Mouse (Mus musculus) neural tube, embryonic 12.5 days (tissue): ENCODE measurements at regions not wholly inside any gene's neighbourhood (a gene's known extent, or its start where the extent isn't known, plus 50 kb on each side); places are given as distances from the start of the nearest gene placed in this dataset.
A peak's percentile ranks its signal among the peaks of the same experiment; 100 is the strongest.

Source experiments
- ATAC-seq: fragments of 200-750 bp; cut with Nextera tagmentation; 2 replicates; pipeline ENCODE4 v1.8.0; 2017; ENCODE audit warnings: low read depth, mild to moderate bottlenecking, moderate TSS enrichment, moderate library complexity; ENCODE audit not compliant: low FRiP score
- H3K27ac ChIP-seq: fragments of 300-500 bp; sonication (generic); 2 replicates; pipeline ENCODE4 v1.5.1; 2016
- H3K27me3 ChIP-seq: fragments of 300-500 bp; sonication (generic); replicated peaks from 2 replicates; pipeline ENCODE4 v1.6.1; 2016; ENCODE audit warnings: mild to moderate bottlenecking
- H3K36me3 ChIP-seq: fragments of 300-500 bp; sonication (generic); 2 replicates; pipeline ENCODE4 v1.6.1; 2016; ENCODE audit warnings: mild to moderate bottlenecking
- H3K4me1 ChIP-seq: fragments of 300-500 bp; sonication (generic); 2 replicates; pipeline ENCODE4 v1.6.1; 2016
- H3K4me2 ChIP-seq: fragments of 300-500 bp; sonication (generic); replicated peaks from 2 replicates; pipeline ENCODE4 v1.6.1; 2016; ENCODE audit warnings: mild to moderate bottlenecking
- H3K4me3 ChIP-seq: fragments of 300-500 bp; sonication (generic); 2 replicates; pipeline ENCODE4 v1.5.1; 2016
- H3K9ac ChIP-seq: fragments of 300-500 bp; sonication (generic); 2 replicates; pipeline ENCODE4 v1.6.1; 2016; ENCODE audit warnings: mild to moderate bottlenecking
- H3K9me3 ChIP-seq: fragments of 300-500 bp; sonication (generic); 2 replicates; pipeline ENCODE4 v1.6.1; 2016; ENCODE audit warnings: mild to moderate bottlenecking
- WGBS: fragments of 180-500 bp; shearing (Covaris S2); methylation state at CpG from one replicate; pipeline ENCODE4 v1.1.7; 2016; 5-methylcytosine and 5-hydroxymethylcytosine counted together

- ATAC-seq = no peak
- H3K27ac ChIP-seq = no peak overlapping the region
- WGBS = 37% methylated on average over 15 of the region's 15 CpGs
- H3K27me3 ChIP-seq = 0 out of 2 replicates have a peak, but pooled peaks cover 3% of the 10 kb centered on the region
- H3K9ac ChIP-seq = no peak overlapping the region
- H3K4me1 ChIP-seq = 0 out of 2 replicates have a peak, but pooled peaks cover 5% of the 10 kb centered on the region
- H3K4me3 ChIP-seq = no peak overlapping the region
- no peaks in the 10 kb centered on the region for H3K36me3 ChIP-seq
- H3K9me3 ChIP-seq = no peaks in the 10 kb centered on the region
- no peak overlapping the region for H3K4me2 ChIP-seq
Measured at GRCm38 (mm10) chr8:88972993-88973690, 70.8 kb downstream of the Sall1 start.

DNA sequence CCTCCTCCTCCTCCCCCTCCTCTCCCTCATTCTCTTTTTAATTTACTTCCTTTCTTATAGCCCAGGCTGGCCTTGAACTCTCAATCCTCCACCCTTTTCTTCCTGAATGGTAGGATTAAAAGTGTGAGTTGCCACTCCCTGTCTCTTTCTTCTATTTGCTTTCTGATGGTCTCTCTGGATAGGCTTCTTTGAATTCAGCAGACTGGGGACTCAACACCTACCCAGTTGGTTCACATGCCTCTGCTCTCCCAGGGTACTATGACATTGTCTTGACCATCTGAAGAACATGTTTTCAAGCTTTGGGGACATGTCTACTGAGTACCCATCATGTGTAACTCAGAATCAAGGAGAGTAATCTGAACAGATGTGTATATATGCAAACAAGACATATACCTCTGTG, 85.1 kb downstream of the Sall1 start:
- no peak overlapping the region for H3K27ac ChIP-seq
- H3K4me1 ChIP-seq = no peaks in the 10 kb centered on the region
- H3K27me3 ChIP-seq = no peaks in the 10 kb centered on the region
- no peaks in the 10 kb centered on the region for H3K36me3 ChIP-seq
- no peak for ATAC-seq
- H3K4me3 ChIP-seq = no peak overlapping the region
- no peak overlapping the region for H3K9ac ChIP-seq
- H3K4me2 ChIP-seq = no peak overlapping the region
- 0 out of 2 replicates have a peak, but pooled peaks cover 10% of the 10 kb centered on the region for H3K9me3 ChIP-seq

DNA sequence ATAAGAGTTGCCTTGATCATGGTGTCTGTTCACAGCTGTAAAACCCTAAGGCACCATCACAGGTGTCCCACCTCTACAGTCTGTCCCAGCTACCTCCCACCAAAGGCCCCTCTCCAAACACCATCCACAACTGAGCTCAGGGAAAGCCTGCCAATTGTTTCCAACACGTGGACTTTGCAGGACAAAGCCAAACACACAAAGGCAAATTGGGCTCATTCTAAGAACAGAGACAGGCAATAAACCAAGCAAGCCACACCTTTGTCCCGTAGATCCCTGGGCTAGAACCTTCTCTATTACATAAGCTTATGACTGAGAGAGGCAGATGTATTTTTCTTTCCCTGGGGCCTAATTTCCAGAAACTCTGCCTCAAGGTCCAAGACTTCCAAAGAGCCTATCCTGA, 90.8 kb downstream of the Sall1 start:
- no peak overlapping the region for H3K4me3 ChIP-seq
- no peak overlapping the region for H3K4me2 ChIP-seq
- ATAC-seq = no peak
- no peaks in the 10 kb centered on the region for H3K4me1 ChIP-seq
- H3K9me3 ChIP-seq = 0 out of 2 replicates have a peak, but pooled peaks cover 16% of the 10 kb centered on the region
- WGBS = 22% methylated on average over 2 of the region's 2 CpGs
- no peak overlapping the region for H3K9ac ChIP-seq
- no peaks in the 10 kb centered on the region for H3K36me3 ChIP-seq
- no peaks in the 10 kb centered on the region for H3K27me3 ChIP-seq
- no peak overlapping the region for H3K27ac ChIP-seq

- Histone ChIP-seq H3K4me1 (no peaks in the 10 kb centered on the region), H3K9ac (no peak overlapping the region), H3K36me3 (no peaks in the 10 kb centered on the region), H3K27me3 (no peaks in the 10 kb centered on the region), H3K27ac (no peak overlapping the region), H3K4me2 (no peak overlapping the region), H3K9me3 (0 out of 2 replicates have a peak, but pooled peaks cover 9% of the 10 kb centered on the region), H3K4me3 (no peak overlapping the region)
- ATAC-seq = no peak
- WGBS = 93% methylated on average over 7 of the region's 7 CpGs
Measured at GRCm38 (mm10) chr8:88951829-88952155, 92.2 kb downstream of the Sall1 start.

GRCm38 (mm10) chr8:88951145-88951828, 92.7 kb downstream of the Sall1 start:
- no peak overlapping the region for H3K27ac ChIP-seq
- no peak overlapping the region for H3K4me2 ChIP-seq
- ATAC-seq = no peak
- H3K36me3 ChIP-seq = no peaks in the 10 kb centered on the region
- H3K4me1 ChIP-seq = no peaks in the 10 kb centered on the region
- WGBS = 94% methylated on average over 16 of the region's 16 CpGs
- H3K27me3 ChIP-seq = no peaks in the 10 kb centered on the region
- H3K9me3 ChIP-seq = 0 out of 2 replicates have a peak, but pooled peaks cover 5% of the 10 kb centered on the region
- no peak overlapping the region for H3K4me3 ChIP-seq
- H3K9ac ChIP-seq = no peak overlapping the region

DNA sequence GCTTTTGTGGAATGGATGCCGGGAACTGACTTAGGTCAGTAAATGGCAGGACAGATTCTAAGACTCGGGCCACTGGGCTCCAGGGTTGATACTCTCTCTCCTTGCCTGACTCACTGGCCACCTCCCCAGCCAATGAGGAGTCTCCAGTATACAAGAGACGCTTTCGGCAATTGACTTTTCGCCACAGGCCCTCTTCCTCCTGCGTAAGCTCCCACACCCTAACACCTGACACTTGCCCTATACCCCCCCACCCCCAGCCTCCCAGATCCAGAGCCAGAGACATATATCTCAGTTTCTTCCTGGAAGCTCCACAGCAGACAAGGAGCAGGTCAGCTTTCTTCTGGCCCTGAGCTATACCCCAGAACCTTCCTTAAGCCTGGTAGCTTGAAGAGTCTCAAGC, 94.0 kb downstream of the Sall1 start:
- H3K9ac ChIP-seq = no peak overlapping the region
- ATAC-seq = no peak
- H3K4me2 ChIP-seq = no peak overlapping the region

GRCm38 (mm10) chr8:88948981-88949380, 95.0 kb downstream of the Sall1 start:
- no peaks in the 10 kb centered on the region for H3K4me1 ChIP-seq
- H3K4me2 ChIP-seq = no peak overlapping the region
- H3K9me3 ChIP-seq = 0 out of 2 replicates have a peak, but pooled peaks cover 5% of the 10 kb centered on the region
- WGBS = 90% methylated on average over 16 of the region's 16 CpGs
- no peak overlapping the region for H3K9ac ChIP-seq
- H3K4me3 ChIP-seq = no peak overlapping the region
- no peak overlapping the region for H3K27ac ChIP-seq
- no peaks in the 10 kb centered on the region for H3K36me3 ChIP-seq
- H3K27me3 ChIP-seq = no peaks in the 10 kb centered on the region
- no peak for ATAC-seq

More for the DNA sequence above, 94.0 kb downstream of the Sall1 start:
- Histone ChIP-seq H3K4me1 (no peaks in the 10 kb centered on the region), H3K27ac (no peak overlapping the region), H3K27me3 (no peaks in the 10 kb centered on the region), H3K9me3 (0 out of 2 replicates have a peak, but pooled peaks cover 5% of the 10 kb centered on the region), H3K36me3 (no peaks in the 10 kb centered on the region), H3K4me3 (no peak overlapping the region)
- WGBS = 95% methylated on average over 6 of the region's 6 CpGs

DNA sequence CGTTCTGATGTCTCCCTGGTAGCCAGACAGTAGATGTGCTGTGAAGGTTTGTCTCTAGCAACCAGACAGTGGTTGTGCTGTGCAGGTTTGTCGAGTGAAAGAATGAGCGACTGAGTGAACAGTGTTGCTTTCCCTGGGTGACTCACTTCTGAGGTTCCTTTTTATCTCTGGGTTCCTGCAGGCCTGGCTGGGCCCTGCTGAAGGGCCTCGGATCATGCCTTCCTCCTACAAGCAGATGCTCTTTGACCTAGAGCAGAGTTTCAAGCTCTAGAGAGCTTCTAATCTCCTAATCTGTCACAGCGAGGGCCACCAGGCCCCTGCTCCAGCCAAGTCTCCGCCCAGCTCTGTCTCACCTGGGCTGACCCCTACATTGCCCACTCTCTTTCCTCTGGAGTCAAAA, 95.6 kb downstream of the Sall1 start:
- Histone ChIP-seq H3K4me1 (no peaks in the 10 kb centered on the region), H3K4me2 (no peak overlapping the region), H3K27ac (no peak overlapping the region), H3K4me3 (no peak overlapping the region), H3K27me3 (no peaks in the 10 kb centered on the region), H3K9me3 (0 out of 2 replicates have a peak, but pooled peaks cover 5% of the 10 kb centered on the region), H3K9ac (no peak overlapping the region), H3K36me3 (no peaks in the 10 kb centered on the region)
- no peak for ATAC-seq
- WGBS = 84% methylated on average over 6 of the region's 6 CpGs

DNA sequence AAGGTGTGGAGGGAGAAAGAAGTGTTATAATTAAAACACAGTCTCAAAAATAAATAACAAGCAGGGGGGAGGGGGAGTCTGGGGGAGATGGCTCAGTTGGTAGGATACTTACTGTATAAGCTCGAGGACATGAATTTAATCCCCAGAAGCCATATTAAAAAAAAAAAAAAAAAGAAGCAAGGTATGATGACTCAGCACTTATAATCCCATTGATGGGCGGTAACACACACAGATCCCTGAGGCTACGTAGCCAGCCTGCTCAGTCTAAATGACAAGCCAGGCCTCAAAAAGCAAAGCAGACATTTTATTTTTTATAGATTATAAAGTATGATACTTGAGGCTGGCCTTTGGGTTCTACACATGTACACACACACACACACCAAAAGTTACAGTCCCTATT, 96.6 kb downstream of the Sall1 start:
- Histone ChIP-seq H3K36me3 (no peaks in the 10 kb centered on the region), H3K9ac (no peak overlapping the region), H3K27ac (no peak overlapping the region), H3K4me1 (no peaks in the 10 kb centered on the region), H3K9me3 (0 out of 2 replicates have a peak, but pooled peaks cover 5% of the 10 kb centered on the region), H3K27me3 (no peaks in the 10 kb centered on the region), H3K4me2 (no peak overlapping the region), H3K4me3 (no peak overlapping the region)
- 77% methylated on average over 3 of the region's 3 CpGs for WGBS
- no peak for ATAC-seq

DNA sequence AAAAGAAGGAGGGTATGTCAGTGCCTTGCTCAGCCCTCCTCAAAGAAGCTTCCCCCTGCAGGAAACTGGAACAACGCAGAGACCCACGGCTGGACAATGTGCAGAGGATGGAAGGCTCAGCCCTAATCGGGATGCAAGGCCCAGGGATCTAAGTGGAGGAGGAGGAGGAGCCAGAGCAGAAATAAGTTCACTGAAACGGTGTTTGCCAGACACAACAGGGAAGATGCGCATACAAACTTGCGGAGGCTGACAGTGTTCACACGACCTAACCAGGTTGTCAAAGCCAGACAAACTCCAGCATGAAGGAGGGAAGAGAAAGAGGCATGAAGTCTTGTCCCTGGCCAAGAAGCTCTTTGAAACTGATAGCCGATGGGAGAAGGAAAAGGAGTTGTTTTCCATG, 98.3 kb downstream of the Sall1 start:
- 56% methylated on average over 8 of the region's 8 CpGs for WGBS
- Histone ChIP-seq H3K4me1 (no peaks in the 10 kb centered on the region), H3K27ac (no peak overlapping the region), H3K36me3 (no peaks in the 10 kb centered on the region), H3K9me3 (0 out of 2 replicates have a peak, but pooled peaks cover 2% of the 10 kb centered on the region), H3K4me2 (no peak overlapping the region), H3K4me3 (no peak overlapping the region), H3K9ac (no peak overlapping the region), H3K27me3 (no peaks in the 10 kb centered on the region)
- ATAC-seq = no peak

DNA sequence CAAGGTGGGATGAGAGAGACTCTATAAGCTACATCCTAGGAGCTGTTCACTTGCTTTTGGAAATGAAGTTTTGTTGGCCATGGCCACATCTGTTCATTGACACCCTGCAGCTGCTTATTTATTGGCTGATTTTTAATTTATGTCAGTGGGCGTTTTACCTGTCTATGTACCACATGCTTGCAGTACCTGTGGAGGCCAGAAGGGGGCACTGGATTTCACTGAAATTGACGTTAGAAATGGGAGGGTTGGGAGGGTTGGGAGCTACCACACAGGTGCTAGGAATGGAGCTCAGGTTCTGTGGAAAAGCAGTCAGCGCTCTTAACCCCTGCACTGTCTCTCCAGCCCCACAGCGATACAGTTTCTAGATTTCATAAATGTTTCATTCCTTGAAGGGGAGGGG, 99.9 kb downstream of the Sall1 start:
- no peak overlapping the region for H3K9ac ChIP-seq
- no peaks in the 10 kb centered on the region for H3K27me3 ChIP-seq
- H3K36me3 ChIP-seq = no peaks in the 10 kb centered on the region
- H3K4me1 ChIP-seq = peaks cover 7% of the 10 kb centered on the region; the same call in 1 of the 2 replicates
- ATAC-seq = no peak
- no peak overlapping the region for H3K4me2 ChIP-seq
- no peak overlapping the region for H3K27ac ChIP-seq
- no peak overlapping the region for H3K4me3 ChIP-seq
- H3K9me3 ChIP-seq = no peaks in the 10 kb centered on the region
- whole genome bisulfite sequencing = 53% methylated on average over 4 of the region's 4 CpGs

- H3K9me3 ChIP-seq = no peaks in the 10 kb centered on the region
- no peaks in the 10 kb centered on the region for H3K36me3 ChIP-seq
- 27% methylated on average over 16 of the region's 16 CpGs for WGBS
- H3K4me3 ChIP-seq = no peak overlapping the region
- H3K27ac ChIP-seq = no peak overlapping the region
- peak; percentile 83 for ATAC-seq
- H3K27me3 ChIP-seq = no peaks in the 10 kb centered on the region
- peak overlapping the region; percentile 32 for H3K4me2 ChIP-seq
- no peak overlapping the region for H3K9ac ChIP-seq
- peaks cover 8% of the 10 kb centered on the region; the same call in 1 of the 2 replicates for H3K4me1 ChIP-seq
Measured at GRCm38 (mm10) chr8:88939071-88939746, 104.8 kb downstream of the Sall1 start.
